Mouse (Mus musculus) adrenal gland, postnatal 36 days (tissue): ENCODE data around the gene Dvl2. TPM values are rescaled to one million over a fixed set of nuclear protein-coding genes. Genes with fewer than 3 reads are reported as not detected.

ENCODE experiments used
- DNase-seq, 2 experiments: peaks; one replicate each; pipeline ENCODE4 v3.0.0; 2021; ENCODE audit warnings: mixed read lengths in 1 of 2
- total RNA-seq, 2 experiments: library from RNA; stranded (reverse); gene quantifications; 2 replicates each; pipeline ENCODE4 v1.2.3; 2021

The Dvl2 gene
- total RNA-seq, 2 experiments from 2014 or later: 15.6 to 17.4 TPM

GRCm38 (mm10) chr11:70028401-70029129 lies 28.2 kb downstream of the Dvl2 start:
- DNase-seq: no peak

GRCm38 (mm10) chr11:70029130-70029801 lies 28.9 kb downstream of the Dvl2 start:
- peak; percentile 54 to 70 for DNase-seq

GRCm38 (mm10) chr11:70029829-70030550 lies 29.6 kb downstream of the Dvl2 start:
- DNase-seq: no peak

GRCm38 (mm10) chr11:70030651-70031320 lies 30.4 kb downstream of the Dvl2 start:
- no peak for DNase-seq

- no peak for DNase-seq
Measured at GRCm38 (mm10) chr11:70031321-70031670, 30.9 kb downstream of the Dvl2 start.

- no peak for DNase-seq
Measured at GRCm38 (mm10) chr11:70038174-70038573, 37.8 kb downstream of the Dvl2 start.

GRCm38 (mm10) chr11:70039631-70040030 lies 39.2 kb downstream of the Dvl2 start:
- DNase-seq: no peak

- DNase-seq: no peak
Measured at GRCm38 (mm10) chr11:70040184-70040583, 39.8 kb downstream of the Dvl2 start.

- no peak for DNase-seq
Measured at GRCm38 (mm10) chr11:70042309-70043085, 42.1 kb downstream of the Dvl2 start.

GRCm38 (mm10) chr11:70043665-70044064 lies 43.3 kb downstream of the Dvl2 start:
- DNase-seq: no peak

GRCm38 (mm10) chr11:70045435-70045834 lies 45.0 kb downstream of the Dvl2 start:
- no peak for DNase-seq

- no peak for DNase-seq
Measured at GRCm38 (mm10) chr11:70049366-70049765, 49.0 kb downstream of the Dvl2 start.

- DNase-seq: peak in 1 of 2 experiments; percentile 40
Measured at GRCm38 (mm10) chr11:70049816-70050215, 49.4 kb downstream of the Dvl2 start.

GRCm38 (mm10) chr11:70053156-70053555 lies 52.8 kb downstream of the Dvl2 start:
- no peak for DNase-seq

- no peak for DNase-seq
Measured at GRCm38 (mm10) chr11:70053898-70054570, 53.6 kb downstream of the Dvl2 start, which contains the start of gene Asgr1. TSS of gene Asgr1 (plus strand) at chr11:70054085.

GRCm38 (mm10) chr11:70055618-70056214 lies 55.3 kb downstream of the Dvl2 start:
- DNase-seq: peak; percentile 77 to 78

- no peak for DNase-seq
Measured at GRCm38 (mm10) chr11:70057805-70058204, 57.4 kb downstream of the Dvl2 start.

- DNase-seq: no peak
Measured at GRCm38 (mm10) chr11:70059930-70060329, 59.5 kb downstream of the Dvl2 start.
